Mouse (Mus musculus) adrenal gland, adult 10 weeks (tissue): ENCODE data around the gene Gm21876. TPM values are rescaled to one million over a fixed set of nuclear protein-coding genes. Genes with fewer than 3 reads are reported as not detected.

Source experiments
- polyA plus RNA-seq: library from polyadenylated mRNA; stranded (reverse); fragments of 350-450 nt; fragmentation: Illumina TruSeq; extraction: RNeasy Lipid Tissue Mini Kit (QIAGEN cat#74804); gene quantifications from one replicate; pipeline ENCODE4 v1.2.3, GENCODE M21; 2014; ENCODE audit warnings: low read depth, low replicate concordance

Gene Gm21876
- polyA plus RNA-seq: not detected

DNA sequence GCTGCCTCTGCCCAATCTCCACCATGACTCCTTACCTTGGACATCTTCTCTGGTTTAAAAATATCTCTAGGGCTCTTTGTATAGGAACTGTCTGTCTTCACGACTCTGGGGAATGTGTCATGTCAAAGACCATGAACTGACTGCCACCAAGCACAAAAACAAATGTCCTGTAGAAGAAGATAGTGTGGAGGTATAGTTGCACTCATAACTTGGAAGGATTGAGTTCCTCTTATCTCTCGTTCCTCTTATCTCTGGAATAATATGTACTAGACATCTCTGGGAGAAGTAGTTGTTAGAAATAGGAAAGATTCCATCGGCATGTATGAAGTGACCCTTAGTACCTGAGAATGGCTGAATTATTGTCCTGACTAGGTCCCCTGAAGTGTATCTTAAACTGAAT lies at the start of gene Gm21876:
TSS of gene Gm21876 (minus strand) at position 101 of the 400 bp plus-strand sequence.

Other genes with a start within 250 kb of the Gm21876 start
- not detected for gene Cfp, start 244.1 kb downstream of the Gm21876 start, polyA plus RNA-seq
- gene Elk1, start 225.0 kb downstream of the Gm21876 start, polyA plus RNA-seq: 16.3 TPM
- 28.1 TPM for gene Uxt, start 213.6 kb downstream of the Gm21876 start, polyA plus RNA-seq
- gene Zfp182, start 113.3 kb downstream of the Gm21876 start, polyA plus RNA-seq: 30.4 TPM
- gene Spaca5, start 107.2 kb downstream of the Gm21876 start, polyA plus RNA-seq: not detected
- 4.8 TPM for gene Zfp300, start 86.1 kb downstream of the Gm21876 start, polyA plus RNA-seq
- not detected for gene Ssxa1, start 59.8 kb downstream of the Gm21876 start, polyA plus RNA-seq